Mouse (Mus musculus): ENCODE data around the gene Inpp5b.
A peak's percentile ranks its signal among the peaks of the same experiment; 100 is the strongest.

- peak; percentile 57 for TF ChIP-seq POLR2AphosphoS2 (IDR thresholded peaks at IDR 0.05; ENCODE audit: insufficient read length, low read depth)
- no peak for TF ChIP-seq USF1 (IDR thresholded peaks at IDR 0.05; ENCODE audit: low read depth)
- no peak for TF ChIP-seq TCF12 (IDR thresholded peaks at IDR 0.05; ENCODE audit: insufficient read depth, poor library complexity, severe bottlenecking)
- TF ChIP-seq POLR2A (IDR thresholded peaks at IDR 0.05; ENCODE audit: insufficient read length, low read depth): peak; percentile 70
- no peak for TF ChIP-seq MAX (IDR thresholded peaks at IDR 0.05; ENCODE audit: low read depth)
- no peak for TF ChIP-seq MYOD1 (IDR thresholded peaks at IDR 0.05; ENCODE audit: control insufficient read depth in 1 of 3, insufficient read length in 2 of 3, low read depth in 2 of 3)
- peak in 1 of 3 experiments; percentile 1 for TF ChIP-seq MYOG (IDR thresholded peaks at IDR 0.05; ENCODE audit: control insufficient read depth in 1 of 3, insufficient read depth in 1 of 3, insufficient read length in 2 of 3, low read depth in 2 of 3)
- TF ChIP-seq SRF (IDR thresholded peaks at IDR 0.05; ENCODE audit: control insufficient read depth, insufficient read length, low read depth): peak; percentile 30
- TF ChIP-seq E2F4 (IDR thresholded peaks at IDR 0.05; ENCODE audit: insufficient read depth): no peak
- TF ChIP-seq REST (IDR thresholded peaks at IDR 0.05; ENCODE audit: insufficient read depth, insufficient read length): no peak
These were observed at the start of gene Inpp5b for GRCm38 (mm10) chr4:124741376-124742343.

All from myocyte (in vitro differentiated cells).